Comparison of ENCODE assay signal across 24 mouse cellular contexts in the genomic region with DNA sequence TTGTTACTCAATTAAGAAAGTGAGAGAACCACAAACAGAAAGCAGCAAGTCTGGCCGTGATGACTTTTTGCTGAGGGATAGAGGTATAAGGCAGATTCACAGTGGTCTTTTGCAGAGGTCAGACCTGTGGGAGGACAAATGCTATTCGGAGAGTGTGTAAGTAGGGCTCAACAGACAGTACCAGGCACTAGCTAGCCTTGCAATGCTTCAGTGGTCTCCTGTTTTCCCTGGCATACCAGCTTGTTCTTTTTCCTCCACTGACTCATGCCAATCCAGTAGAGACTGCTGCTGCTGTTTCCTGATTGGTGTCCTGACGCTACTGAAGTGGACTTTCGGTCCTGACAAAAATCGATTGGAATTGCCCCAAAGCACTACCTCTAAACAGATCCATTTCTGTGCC.
"Had no signal": no experiment of that assay in that cellular context is flagged by ENCODE, and none has a peak within 500 bp of the region (broad histone marks: within the 10 kb centered on the region; RNA-seq: fewer than 3 reads in every experiment).

No protein-coding gene starts in this region.

- H3K4me1 ChIP-seq: heart, embryonic 13.5 days; heart, embryonic 15.5 days; hindbrain, embryonic 13.5 days; hindbrain, embryonic 15.5 days; limb, embryonic 13.5 days; limb, embryonic 15.5 days; liver, embryonic 12.5 days had no signal

- H3K27me3 ChIP-seq: heart, embryonic 13.5 days; heart, embryonic 15.5 days; hindbrain, embryonic 13.5 days; hindbrain, embryonic 15.5 days; limb, embryonic 13.5 days; limb, embryonic 15.5 days; liver, embryonic 12.5 days had no signal

- H3K27ac ChIP-seq: heart, adult 2 months; heart, embryonic 13.5 days; heart, embryonic 15.5 days; hindbrain, embryonic 13.5 days; hindbrain, embryonic 15.5 days; hindbrain, postnatal 0 days; limb, embryonic 13.5 days; limb, embryonic 15.5 days; liver, embryonic 12.5 days; liver, embryonic 14.5 days had no signal

- H3K36me3 ChIP-seq: heart, embryonic 13.5 days; heart, embryonic 15.5 days; hindbrain, embryonic 13.5 days; hindbrain, embryonic 15.5 days; limb, embryonic 13.5 days; limb, embryonic 15.5 days; liver, embryonic 12.5 days had no signal

- ATAC-seq: forebrain, postnatal 0 days; hindbrain, postnatal 0 days; intestine, embryonic 16.5 days; liver, embryonic 12.5 days had no signal

- H3K9ac ChIP-seq: forebrain, postnatal 0 days; heart, embryonic 13.5 days; heart, embryonic 15.5 days; hindbrain, embryonic 13.5 days; hindbrain, embryonic 15.5 days; limb, embryonic 13.5 days; limb, embryonic 15.5 days; liver, embryonic 12.5 days; liver, embryonic 14.5 days had no signal

- H3K4me2 ChIP-seq: heart, embryonic 11.5 days; heart, embryonic 13.5 days; heart, embryonic 15.5 days; hindbrain, embryonic 13.5 days; hindbrain, embryonic 15.5 days; limb, embryonic 13.5 days; limb, embryonic 15.5 days; liver, embryonic 12.5 days had no signal

- H3K9me3 ChIP-seq: heart, embryonic 13.5 days; heart, embryonic 15.5 days; hindbrain, embryonic 13.5 days; hindbrain, embryonic 15.5 days; limb, embryonic 13.5 days; limb, embryonic 15.5 days; liver, embryonic 12.5 days had no signal

- H3K4me3 ChIP-seq: heart, adult 2 months; heart, embryonic 13.5 days; heart, embryonic 15.5 days; hindbrain, embryonic 13.5 days; hindbrain, embryonic 15.5 days; limb, embryonic 13.5 days; limb, embryonic 15.5 days; liver, embryonic 12.5 days had no signal

- DNase-seq: forebrain, postnatal 0 days; gastrocnemius, postnatal 14 days; gastrocnemius, postnatal 36 days; heart, adult 11 months; heart, adult 2 months; heart, postnatal 14 days; heart, postnatal 36 days; kidney, adult 11 months; kidney, adult 8-10 months; kidney, postnatal 25 days; layer of hippocampus, adult 9-11 months; layer of hippocampus, postnatal 36 days; left cerebral cortex, postnatal 4 days had no signal
